Mouse (Mus musculus) CH12.LX (cell line): ENCODE results near the gene Gm28047. TPM values are rescaled to one million over a fixed set of nuclear protein-coding genes. Genes with fewer than 3 reads are reported as not detected.

Experiments used
- DNase-seq: peaks from one replicate; pipeline ENCODE4 v3.0.0-alpha.2; 2013; ENCODE audit errors: extremely low read depth
- H3K27ac ChIP-seq: 2 replicates; pipeline ENCODE4 v1.5.1; 2012; ENCODE audit warnings: low read depth, mild to moderate bottlenecking, control low read depth, moderate library complexity; ENCODE audit not compliant: insufficient read depth
- H3K27me3 ChIP-seq: replicated peaks from 2 replicates; pipeline ENCODE3; 2012; ENCODE audit warnings: inconsistent platforms
- H3K36me3 ChIP-seq, 2 experiments: replicated peaks in 1 of 2; 2 replicates each; pipeline versions ENCODE3 to v1.6.1; 2012; ENCODE audit warnings: inconsistent platforms in 1 of 2, low read length in 1 of 2, mild to moderate bottlenecking in 1 of 2, mixed read lengths in 1 of 2, moderate library complexity in 1 of 2; ENCODE audit not compliant: control insufficient read depth in 1 of 2, insufficient read depth in 1 of 2
- H3K4me1 ChIP-seq, 2 experiments: 2 replicates each; pipeline ENCODE4 v1.6.1; 2012; ENCODE audit warnings: inconsistent platforms in 1 of 2, moderate library complexity in 1 of 2; ENCODE audit not compliant: insufficient read depth in 2 of 2, control insufficient read depth in 1 of 2
- H3K4me2 ChIP-seq: 2 replicates; pipeline ENCODE4 v1.6.1; 2012; ENCODE audit warnings: low read depth, mild to moderate bottlenecking, control low read depth; ENCODE audit not compliant: poor library complexity, insufficient read depth, severe bottlenecking
- H3K4me3 ChIP-seq, 3 experiments: fragments of 150-350 bp in 1 of 3; sonication (generic) in 1 of 3; replicated peaks in 1 of 3; 2 replicates each; pipeline versions ENCODE3 to v1.5.1; 2011 to 2012; ENCODE audit warnings: low read depth in 2 of 3, low read length in 2 of 3, mild to moderate bottlenecking in 2 of 3, moderate library complexity in 2 of 3, control low read depth in 1 of 3, improper control_type of control experiment in 1 of 3, inconsistent platforms in 1 of 3, mixed read lengths in 1 of 3; ENCODE audit not compliant: poor library complexity in 1 of 3
- H3K79me2 ChIP-seq: replicated peaks from 2 replicates; pipeline ENCODE4 v1.6.1; 2012; ENCODE audit warnings: mild to moderate bottlenecking, moderate library complexity; ENCODE audit not compliant: control insufficient read depth, poor library complexity, insufficient read depth, severe bottlenecking; ENCODE audit errors: extremely low read depth
- H3K9ac ChIP-seq: 2 replicates; pipeline ENCODE4 v1.6.1; 2012; ENCODE audit warnings: low read depth, mild to moderate bottlenecking, control low read depth, moderate library complexity; ENCODE audit not compliant: insufficient read depth
- H3K9me3 ChIP-seq: replicated peaks from 2 replicates; pipeline ENCODE3; 2012; ENCODE audit warnings: low read length, inconsistent platforms, mixed read lengths
- CHD2 ChIP-seq: IDR thresholded peaks from 2 replicates; pipeline ENCODE4 v1.6.1; 2011; ENCODE audit warnings: low read length, improper control_type of control experiment
- ETS1 ChIP-seq: conservative IDR thresholded peaks from 2 replicates; pipeline ENCODE4 v1.6.1; 2012; ENCODE audit warnings: low read depth, mild to moderate bottlenecking, inconsistent platforms, low read length, improper control_type of control experiment, moderate library complexity
- GABPA ChIP-seq: IDR thresholded peaks from 2 replicates; pipeline ENCODE4 v1.6.1; 2012; ENCODE audit warnings: low read depth, low read length, improper control_type of control experiment, inconsistent platforms; ENCODE audit not compliant: insufficient replicate concordance
- JUND ChIP-seq: conservative IDR thresholded peaks from 2 replicates; pipeline ENCODE4 v1.6.1; 2011; ENCODE audit warnings: low read depth, low read length, improper control_type of control experiment
- KAT2A ChIP-seq: IDR thresholded peaks from 2 replicates; pipeline ENCODE4 v1.6.1; 2012; ENCODE audit warnings: low read length, improper control_type of control experiment, inconsistent platforms; ENCODE audit not compliant: insufficient replicate concordance
- MAFK ChIP-seq: IDR thresholded peaks from 2 replicates; pipeline ENCODE4 v1.6.1; 2011; ENCODE audit warnings: low read length, improper control_type of control experiment; ENCODE audit not compliant: insufficient replicate concordance
- MAZ ChIP-seq: IDR thresholded peaks from 2 replicates; pipeline ENCODE4 v1.6.1; 2012; ENCODE audit warnings: low read depth, mild to moderate bottlenecking, inconsistent platforms, low read length, improper control_type of control experiment, moderate library complexity
- MYC ChIP-seq: IDR thresholded peaks from 2 replicates; pipeline ENCODE4 v1.6.1; 2011; ENCODE audit warnings: low read depth, mild to moderate bottlenecking, improper control_type of control experiment, low read length
- POLR2A ChIP-seq: IDR thresholded peaks from 2 replicates; pipeline ENCODE4 v1.6.1; 2011; ENCODE audit warnings: low read depth, mild to moderate bottlenecking, improper control_type of control experiment, low read length
- POLR2AphosphoS2 ChIP-seq: IDR thresholded peaks from 2 replicates; pipeline ENCODE4 v1.6.1; 2011; ENCODE audit warnings: low read depth, low read length, improper control_type of control experiment
- SIN3A ChIP-seq: IDR thresholded peaks from 2 replicates; pipeline ENCODE4 v1.6.1; 2012; ENCODE audit warnings: low read length, improper control_type of control experiment, inconsistent platforms
- TBP ChIP-seq: conservative IDR thresholded peaks from 2 replicates; pipeline ENCODE4 v1.6.1; 2011; ENCODE audit warnings: low read depth, low read length, improper control_type of control experiment
- USF1 ChIP-seq: IDR thresholded peaks from 2 replicates; pipeline ENCODE4 v1.6.1; 2014; ENCODE audit warnings: low read depth, mild to moderate bottlenecking, inconsistent platforms, low read length, improper control_type of control experiment
- ZKSCAN1 ChIP-seq: IDR thresholded peaks from 2 replicates; pipeline ENCODE4 v1.6.1; 2012; ENCODE audit warnings: low read depth, inconsistent platforms, low read length, improper control_type of control experiment, borderline replicate concordance
- ZMIZ1 ChIP-seq: IDR thresholded peaks from 2 replicates; pipeline ENCODE4 v1.6.1; 2012; ENCODE audit warnings: low read depth, mild to moderate bottlenecking, inconsistent platforms, low read length, improper control_type of control experiment
- dilution Hi-C: fragments of 300-500 bp; cut with MboI; formaldehyde crosslinking; loops from 2 replicates; pipeline ENCODE4 v1.14.3; 2020; ENCODE audit warnings: low sequenced_read_pairs; ENCODE audit not compliant: extremely low pct_unique_long_range_greater_than_20kb, extremely low pct_ligation_motif_present
- in situ Hi-C: fragments of 300-500 bp; cut with MboI; formaldehyde crosslinking; loops from 3 replicates; pipeline ENCODE4 v1.14.3; 2019; ENCODE audit warnings: low sequenced_read_pairs, low pct_ligation_motif_present, low pct_unique_long_range_greater_than_20kb, mixed read lengths
- polyA plus RNA-seq: library from polyadenylated mRNA; unstranded; fragments of >175 nt; gene quantifications from 2 replicates; pipeline ENCODE4 v1.2.1, GENCODE M21; 2012; ENCODE audit warnings: low read depth; ENCODE audit not compliant: insufficient read length
- total RNA-seq, 2 experiments: library from RNA; depleted of rRNA; stranded (reverse); fragments of 300-350 nt in 1 of 2; fragments of >200 nt in 1 of 2; gene quantifications; 2 replicates each; pipeline ENCODE4 v1.2.3; 2012 to 2014

Gene Gm28047
- total and polyA plus RNA-seq, 3 experiments = not detected

DNA sequence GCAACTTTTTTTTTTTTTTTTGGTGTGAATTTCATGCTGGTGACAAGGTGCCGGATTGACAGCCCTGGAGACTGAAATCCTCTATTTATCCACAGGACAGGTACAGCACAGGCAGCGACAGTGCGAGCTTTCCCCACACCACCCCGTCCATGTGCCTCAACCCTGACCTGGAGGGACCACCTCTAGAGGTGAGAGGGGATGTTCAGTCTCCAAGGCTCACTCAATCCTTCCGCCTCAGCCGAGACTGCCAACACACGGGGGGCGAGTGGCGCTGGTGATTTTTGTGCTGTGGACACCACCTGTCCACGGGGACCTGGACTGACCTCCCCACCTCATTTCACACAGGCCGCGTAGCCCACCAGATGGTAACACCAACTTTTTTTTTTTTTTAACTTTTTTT, 139.0 kb downstream of the Gm28047 start:
- no peak for TF ChIP-seq MAZ
- TF ChIP-seq GABPA = no peak
- no peak for TF ChIP-seq KAT2A
- TF ChIP-seq MAFK = no peak
- no peak for TF ChIP-seq ZKSCAN1
- no peak for TF ChIP-seq ETS1
- no peak for TF ChIP-seq TBP
- no peak for TF ChIP-seq ZMIZ1
- TF ChIP-seq POLR2A = no peak
- TF ChIP-seq SIN3A = no peak
- no peak for TF ChIP-seq MYC
- dilution Hi-C loops (no loop called here), in situ Hi-C loops (no loop called here)
- Histone ChIP-seq H3K9ac (no peak overlapping the region), H3K27ac (no peak overlapping the region), H3K36me3 (peaks cover 65 to 99% of the 10 kb centered on the region in 2 experiments), H3K79me2 (peaks cover 46% of the 10 kb centered on the region), H3K4me1 (peaks cover 0 to 9% of the 10 kb centered on the region in 2 experiments; a peak in 2 of 4 replicates), H3K9me3 (no peaks in the 10 kb centered on the region), H3K27me3 (no peaks in the 10 kb centered on the region), H3K4me3 (no peak overlapping the region), H3K4me2 (no peak overlapping the region)
- no peak for DNase-seq

DNA sequence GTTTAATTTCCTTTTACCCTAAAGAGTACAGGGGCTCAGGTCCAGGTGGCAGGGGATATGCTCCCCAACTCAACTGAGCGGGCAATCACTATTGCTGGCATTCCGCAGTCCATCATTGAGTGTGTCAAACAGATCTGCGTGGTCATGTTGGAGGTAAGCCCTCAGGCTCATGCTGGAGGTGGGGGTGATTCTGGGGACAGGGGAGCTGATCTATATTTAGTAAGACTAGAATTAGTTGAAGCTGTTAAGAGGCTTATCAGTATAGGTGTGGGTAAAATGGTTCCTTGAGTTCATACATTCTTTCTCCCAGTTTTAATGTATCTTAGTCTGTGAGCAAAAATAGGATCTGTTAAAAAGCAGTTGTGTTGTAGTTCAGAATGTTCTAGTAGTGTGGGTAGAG, 141.7 kb downstream of the Gm28047 start:
- in situ Hi-C loops (no loop called here), dilution Hi-C loops (no loop called here)
- no peak overlapping the region for H3K9ac ChIP-seq
- no peaks in the 10 kb centered on the region for H3K9me3 ChIP-seq
- H3K27ac ChIP-seq = no peak overlapping the region
- peaks cover 59% of the 10 kb centered on the region for H3K79me2 ChIP-seq
- no peak overlapping the region; the same call in 1 of the 2 replicates for H3K4me2 ChIP-seq
- DNase-seq = no peak
- peaks cover 0 to 11% of the 10 kb centered on the region in 2 experiments; a peak in 2 of 4 replicates for H3K4me1 ChIP-seq
- H3K4me3 ChIP-seq = no peak overlapping the region
- TF ChIP-seq CHD2 (no peak), USF1 (no peak), MAFK (no peak)
- no peaks in the 10 kb centered on the region for H3K27me3 ChIP-seq
- peaks cover 63 to 94% of the 10 kb centered on the region in 2 experiments for H3K36me3 ChIP-seq

DNA sequence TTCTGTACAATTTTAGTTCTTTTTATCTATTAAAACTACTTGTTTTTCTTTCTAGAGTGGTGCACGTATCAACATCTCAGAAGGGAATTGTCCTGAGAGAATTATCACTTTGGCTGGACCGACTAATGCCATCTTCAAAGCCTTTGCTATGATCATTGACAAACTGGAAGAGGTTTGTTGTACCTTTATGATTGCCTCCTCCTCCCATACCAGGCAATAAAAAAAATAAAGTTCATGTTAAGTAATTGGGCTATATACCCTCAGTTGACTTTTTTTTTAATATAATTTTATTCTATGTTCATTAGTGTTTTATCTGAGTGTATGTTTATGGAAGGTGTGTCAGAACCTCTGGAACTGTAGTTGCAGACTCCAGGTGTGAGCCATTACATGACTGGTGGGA, 150.3 kb downstream of the Gm28047 start:
- dilution Hi-C loops (no loop called here), in situ Hi-C loops (no loop called here)
- Histone ChIP-seq H3K4me1 (peaks cover 3 to 26% of the 10 kb centered on the region in 2 experiments), H3K27me3 (no peaks in the 10 kb centered on the region), H3K9ac (no peak overlapping the region), H3K9me3 (no peaks in the 10 kb centered on the region), H3K27ac (no peak overlapping the region), H3K4me3 (no peak overlapping the region), H3K79me2 (peaks cover 77% of the 10 kb centered on the region), H3K36me3 (peaks cover 45 to 66% of the 10 kb centered on the region in 2 experiments), H3K4me2 (no peak overlapping the region)
- no peak for DNase-seq
- TF ChIP-seq POLR2AphosphoS2 (peak; percentile 77; the same call in 1 of the 2 replicates), JUND (no peak)

Other genes starting within 250 kb of the Gm28047 start
- gene Sp1, start 218.9 kb downstream of the Gm28047 start, total RNA-seq (2012; rRNA removed) = 23.3 and 23.5 TPM in 2 replicates
- gene Sp1, start 218.9 kb downstream of the Gm28047 start, total RNA-seq (2014; rRNA removed) = 22.3 and 27.1 TPM in 2 replicates
- gene Sp1, start 218.9 kb downstream of the Gm28047 start, polyA plus RNA-seq = 25.6 and 31.8 TPM in 2 replicates
- not detected in 2 replicates for gene Amhr2, start 179.7 kb downstream of the Gm28047 start, total RNA-seq (2012; rRNA removed)
- gene Amhr2, start 179.7 kb downstream of the Gm28047 start, total RNA-seq (2014; rRNA removed) = not detected in 2 replicates
- not detected in 2 replicates for gene Amhr2, start 179.7 kb downstream of the Gm28047 start, polyA plus RNA-seq
- 34.5 and 36.4 TPM in 2 replicates for gene Prr13, start 166.0 kb downstream of the Gm28047 start, total RNA-seq (2012; rRNA removed)
- 26.1 and 32.2 TPM in 2 replicates for gene Prr13, start 166.0 kb downstream of the Gm28047 start, total RNA-seq (2014; rRNA removed)
- gene Prr13, start 166.0 kb downstream of the Gm28047 start, polyA plus RNA-seq = 94.8 and 131 TPM in 2 replicates
- gene Pcbp2, start 154.5 kb downstream of the Gm28047 start, total RNA-seq (2012; rRNA removed) = 263 and 281 TPM in 2 replicates
- gene Pcbp2, start 154.5 kb downstream of the Gm28047 start, total RNA-seq (2014; rRNA removed) = 308 and 379 TPM in 2 replicates
- 1,350 and 1,545 TPM in 2 replicates for gene Pcbp2, start 154.5 kb downstream of the Gm28047 start, polyA plus RNA-seq
- not detected in 2 replicates for gene Gm10337, start 121.3 kb downstream of the Gm28047 start, total RNA-seq (2012; rRNA removed)
- not detected in 2 replicates for gene Gm10337, start 121.3 kb downstream of the Gm28047 start, total RNA-seq (2014; rRNA removed)
- gene Gm10337, start 121.3 kb downstream of the Gm28047 start, polyA plus RNA-seq = not detected in 2 replicates
- 2.8 and 3.0 TPM in 2 replicates for gene Map3k12, start 108.0 kb downstream of the Gm28047 start, total RNA-seq (2012; rRNA removed)
- gene Map3k12, start 108.0 kb downstream of the Gm28047 start, total RNA-seq (2014; rRNA removed) = 1.4 and 1.5 TPM in 2 replicates
- 2.3 and 3.0 TPM in 2 replicates for gene Map3k12, start 108.0 kb downstream of the Gm28047 start, polyA plus RNA-seq
- 75.6 and 95.5 TPM in 2 replicates for gene Tarbp2, start 106.9 kb downstream of the Gm28047 start, total RNA-seq (2012; rRNA removed)
- 53.1 and 62.2 TPM in 2 replicates for gene Tarbp2, start 106.9 kb downstream of the Gm28047 start, total RNA-seq (2014; rRNA removed)
- 105 and 136 TPM in 2 replicates for gene Tarbp2, start 106.9 kb downstream of the Gm28047 start, polyA plus RNA-seq
- gene Npff, start 100.1 kb downstream of the Gm28047 start, total RNA-seq (2012; rRNA removed) = 0.76 and 1.0 TPM in 2 replicates
- 0.82 and 1.1 TPM in 2 replicates for gene Npff, start 100.1 kb downstream of the Gm28047 start, total RNA-seq (2014; rRNA removed)
- gene Npff, start 100.1 kb downstream of the Gm28047 start, polyA plus RNA-seq = 2.1 and 2.7 TPM in 2 replicates
- gene Atf7, start 397 bp upstream of the Gm28047 start, total RNA-seq (2012; rRNA removed) = 8.2 and 8.6 TPM in 2 replicates
- gene Atf7, start 397 bp upstream of the Gm28047 start, total RNA-seq (2014; rRNA removed) = 4.3 and 6.7 TPM in 2 replicates
- gene Atf7, start 397 bp upstream of the Gm28047 start, polyA plus RNA-seq = 30.7 and 31.9 TPM in 2 replicates
- gene Atp5g2, start 47.3 kb upstream of the Gm28047 start, total RNA-seq (2012; rRNA removed) = 571 and 589 TPM in 2 replicates
- gene Atp5g2, start 47.3 kb upstream of the Gm28047 start, total RNA-seq (2014; rRNA removed) = 281 and 297 TPM in 2 replicates
- 33.9 and 35.0 TPM in 2 replicates for gene Atp5g2, start 47.3 kb upstream of the Gm28047 start, polyA plus RNA-seq
- gene Calcoco1, start 97.1 kb upstream of the Gm28047 start, total RNA-seq (2012; rRNA removed) = 2.7 and 8.5 TPM in 2 replicates
- 3.6 and 4.5 TPM in 2 replicates for gene Calcoco1, start 97.1 kb upstream of the Gm28047 start, total RNA-seq (2014; rRNA removed)
- gene Calcoco1, start 97.1 kb upstream of the Gm28047 start, polyA plus RNA-seq = 7.6 and 9.7 TPM in 2 replicates